Mouse (Mus musculus): ENCODE data around the gene Inpp5d.

DNA sequence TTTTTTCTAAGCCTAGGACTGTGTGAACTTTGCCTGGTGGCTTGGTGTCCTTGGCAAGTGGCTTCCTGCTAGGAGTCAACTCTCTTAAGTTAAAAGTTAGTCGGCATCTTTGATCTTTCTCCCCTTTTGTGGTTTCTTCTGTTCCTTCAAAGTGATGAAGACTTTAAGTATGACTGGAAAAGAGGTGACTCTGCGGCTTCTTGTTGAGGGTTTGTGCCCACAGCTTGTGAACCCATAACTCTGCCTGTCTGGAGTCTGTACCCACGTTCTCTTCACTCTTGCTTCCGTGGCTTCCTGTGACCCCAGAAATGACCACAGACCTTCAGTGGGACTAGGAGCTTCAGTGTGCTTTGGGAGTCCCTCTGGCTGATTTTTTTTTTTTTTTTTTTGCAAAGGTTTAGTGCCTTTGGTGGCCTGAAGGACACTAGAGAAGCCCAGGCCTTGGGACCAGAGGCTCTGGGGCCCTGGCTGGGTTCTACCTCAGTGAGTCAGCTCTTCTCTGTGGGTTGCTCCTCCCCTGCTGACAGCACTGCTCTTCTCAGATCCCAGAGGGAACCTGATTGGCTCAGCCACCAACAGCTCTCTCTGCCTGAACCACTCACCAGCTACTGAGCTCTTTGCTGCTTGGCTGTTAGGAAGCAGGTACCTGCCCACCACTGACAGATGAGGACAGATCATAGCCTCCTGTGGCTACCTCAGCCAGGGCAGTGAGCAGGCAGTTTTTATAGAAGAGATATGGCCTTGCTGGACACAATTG is 17.2 kb downstream of the Inpp5d start:
- TF ChIP-seq CTCF (IDR thresholded peaks at IDR 0.05; ENCODE audit: control insufficient read depth, insufficient read depth, insufficient replicate concordance, low read depth, low read length) (no peak), POLR2A (IDR thresholded peaks at IDR 0.05; ENCODE audit: control insufficient read depth, low read depth, low read length) (no peak)
